Mouse (Mus musculus): ENCODE data around the gene Bdp1. TPM values are rescaled to one million over a fixed set of nuclear protein-coding genes. Genes with fewer than 3 reads are reported as not detected.

Gene Bdp1
- polyA plus RNA-seq (2014; fragmentation: Nextera tagmentation; extraction: Ambion mirVana) = 23.1 and 23.2 TPM in 2 replicates

GRCm38 (mm10) chr13:100103748-100104254 lies at the start of gene Bdp1:
TSS of gene Bdp1 (minus strand) at chr13:100104070.
- H3K36me3 ChIP-seq (ENCODE audit: control insufficient read depth, insufficient read depth, low read length) = no peaks in the 10 kb centered on the region
- peak within 1 kb of the TSS; percentile 65; the same call in 1 of the 2 replicates for H3K27ac ChIP-seq (ENCODE audit: low read depth, low read length)
- peak within 1 kb of the TSS; percentile 63 for H3K4me2 ChIP-seq (ENCODE audit: low read depth)
- no peaks in the 10 kb centered on the region for H3K9me3 ChIP-seq (ENCODE audit: control insufficient read depth, low read length)
- ATAC-seq (ENCODE audit: insufficient read depth, low FRiP score, low TSS enrichment) = peak; percentile 69
- H3K4me1 ChIP-seq (ENCODE audit: control insufficient read depth, insufficient read depth, low read length) = peaks cover 14% of the 10 kb centered on the region; the same call in 1 of the 2 replicates
- H3K9ac ChIP-seq (ENCODE audit: low read length) = peak within 1 kb of the TSS; percentile 81
- peak; percentile 96 for DNase-seq (ENCODE audit: low spot score)
- peak within 1 kb of the TSS; percentile 90 for H3K4me3 ChIP-seq (ENCODE audit: low read depth, low read length)
- under 1% methylated on average over 41 of the region's 44 CpGs for WGBS
- H3K27me3 ChIP-seq (ENCODE audit: control insufficient read depth, insufficient read depth, low read length) = no peaks in the 10 kb centered on the region

- H3K36me3 ChIP-seq (ENCODE audit: control insufficient read depth, insufficient read depth, low read length) = no peaks in the 10 kb centered on the region
- H3K4me3 ChIP-seq (ENCODE audit: low read depth, low read length) = no peak overlapping the region
- no peaks in the 10 kb centered on the region for H3K27me3 ChIP-seq (ENCODE audit: control insufficient read depth, insufficient read depth, low read length)
- WGBS = 68% methylated on average over 1 of the region's 1 CpGs
- H3K9me3 ChIP-seq (ENCODE audit: control insufficient read depth, low read length) = no peaks in the 10 kb centered on the region
- no peak overlapping the region for H3K4me2 ChIP-seq (ENCODE audit: low read depth)
- H3K9ac ChIP-seq (ENCODE audit: low read length) = no peak overlapping the region
- no peak overlapping the region for H3K27ac ChIP-seq (ENCODE audit: low read depth, low read length)
- ATAC-seq (ENCODE audit: insufficient read depth, low FRiP score, low TSS enrichment) (no peak), DNase-seq (ENCODE audit: low spot score) (no peak)
- no peaks in the 10 kb centered on the region for H3K4me1 ChIP-seq (ENCODE audit: control insufficient read depth, insufficient read depth, low read length)
These were observed 48.8 kb upstream of the Bdp1 start for GRCm38 (mm10) chr13:100152659-100153058.

- Histone ChIP-seq H3K27me3 (ENCODE audit: control insufficient read depth, insufficient read depth, low read length) (no peaks in the 10 kb centered on the region), H3K4me2 (ENCODE audit: low read depth) (no peak overlapping the region), H3K36me3 (ENCODE audit: control insufficient read depth, insufficient read depth, low read length) (peaks cover 7% of the 10 kb centered on the region; the same call in 1 of the 2 replicates), H3K4me3 (ENCODE audit: low read depth, low read length) (no peak overlapping the region), H3K4me1 (ENCODE audit: control insufficient read depth, insufficient read depth, low read length) (no peaks in the 10 kb centered on the region), H3K27ac (ENCODE audit: low read depth, low read length) (no peak overlapping the region), H3K9me3 (ENCODE audit: control insufficient read depth, low read length) (no peaks in the 10 kb centered on the region), H3K9ac (ENCODE audit: low read length) (no peak overlapping the region)
- DNase-seq (ENCODE audit: low spot score) = no peak
- ATAC-seq (ENCODE audit: insufficient read depth, low FRiP score, low TSS enrichment) = no peak
- 88% methylated on average over 8 of the region's 8 CpGs for WGBS
These were observed 37.9 kb upstream of the Bdp1 start for GRCm38 (mm10) chr13:100141646-100142314.

GRCm38 (mm10) chr13:100125258-100125643 lies 21.4 kb upstream of the Bdp1 start:
- Histone ChIP-seq H3K27me3 (ENCODE audit: control insufficient read depth, insufficient read depth, low read length) (no peaks in the 10 kb centered on the region), H3K9ac (ENCODE audit: low read length) (peak overlapping the region; percentile 87), H3K4me1 (ENCODE audit: control insufficient read depth, insufficient read depth, low read length) (peaks cover 5% of the 10 kb centered on the region; the same call in 1 of the 2 replicates), H3K4me2 (ENCODE audit: low read depth) (peak overlapping the region; percentile 84), H3K36me3 (ENCODE audit: control insufficient read depth, insufficient read depth, low read length) (no peaks in the 10 kb centered on the region), H3K4me3 (ENCODE audit: low read depth, low read length) (peak overlapping the region; percentile 98), H3K9me3 (ENCODE audit: control insufficient read depth, low read length) (no peaks in the 10 kb centered on the region), H3K27ac (ENCODE audit: low read depth, low read length) (no peak overlapping the region)
- DNase-seq (ENCODE audit: low spot score) (no peak), ATAC-seq (ENCODE audit: insufficient read depth, low FRiP score, low TSS enrichment) (peak; percentile 22; the same call in 1 of the 2 replicates)
- WGBS = 5% methylated on average over 10 of the region's 10 CpGs

GRCm38 (mm10) chr13:100124423-100125257 lies 20.8 kb upstream of the Bdp1 start, which contains the start of gene Smn1:
TSS of gene Smn1 (plus strand) at chr13:100124852.
- H3K4me1 ChIP-seq (ENCODE audit: control insufficient read depth, insufficient read depth, low read length) = peaks cover 5% of the 10 kb centered on the region; the same call in 1 of the 2 replicates
- 0 out of 2 replicates have a peak within 1 kb of the TSS, but pooled peaks have one; percentile 17 for H3K27ac ChIP-seq (ENCODE audit: low read depth, low read length)
- peak within 1 kb of the TSS; percentile 84 for H3K4me2 ChIP-seq (ENCODE audit: low read depth)
- no peaks in the 10 kb centered on the region for H3K36me3 ChIP-seq (ENCODE audit: control insufficient read depth, insufficient read depth, low read length)
- peak within 1 kb of the TSS; percentile 98 for H3K4me3 ChIP-seq (ENCODE audit: low read depth, low read length)
- ATAC-seq (ENCODE audit: insufficient read depth, low FRiP score, low TSS enrichment) (peak; percentile 99), DNase-seq (ENCODE audit: low spot score) (peak; percentile 91)
- H3K9ac ChIP-seq (ENCODE audit: low read length) = peak within 1 kb of the TSS; percentile 87
- H3K27me3 ChIP-seq (ENCODE audit: control insufficient read depth, insufficient read depth, low read length) = no peaks in the 10 kb centered on the region
- H3K9me3 ChIP-seq (ENCODE audit: control insufficient read depth, low read length) = no peaks in the 10 kb centered on the region
- 4% methylated on average over 42 of the region's 42 CpGs for WGBS

- peaks cover 5% of the 10 kb centered on the region; the same call in 1 of the 2 replicates for H3K4me1 ChIP-seq (ENCODE audit: control insufficient read depth, insufficient read depth, low read length)
- peak overlapping the region; percentile 38 for H3K4me2 ChIP-seq (ENCODE audit: low read depth)
- no peak overlapping the region for H3K27ac ChIP-seq (ENCODE audit: low read depth, low read length)
- H3K9ac ChIP-seq (ENCODE audit: low read length) = peak overlapping the region; percentile 87
- H3K9me3 ChIP-seq (ENCODE audit: control insufficient read depth, low read length) = no peaks in the 10 kb centered on the region
- no peak for DNase-seq (ENCODE audit: low spot score)
- no peaks in the 10 kb centered on the region for H3K27me3 ChIP-seq (ENCODE audit: control insufficient read depth, insufficient read depth, low read length)
- WGBS = 88% methylated on average over 3 of the region's 3 CpGs
- H3K4me3 ChIP-seq (ENCODE audit: low read depth, low read length) = no peak overlapping the region
- H3K36me3 ChIP-seq (ENCODE audit: control insufficient read depth, insufficient read depth, low read length) = no peaks in the 10 kb centered on the region
- no peak for ATAC-seq (ENCODE audit: insufficient read depth, low FRiP score, low TSS enrichment)
These were observed 20.1 kb upstream of the Bdp1 start for GRCm38 (mm10) chr13:100123970-100124369.

- peak; percentile 14 for DNase-seq (ENCODE audit: low spot score)
- Histone ChIP-seq H3K27me3 (ENCODE audit: control insufficient read depth, insufficient read depth, low read length) (no peaks in the 10 kb centered on the region), H3K4me1 (ENCODE audit: control insufficient read depth, insufficient read depth, low read length) (0 out of 2 replicates have a peak, but pooled peaks cover 3% of the 10 kb centered on the region), H3K9ac (ENCODE audit: low read length) (no peak overlapping the region), H3K9me3 (ENCODE audit: control insufficient read depth, low read length) (no peaks in the 10 kb centered on the region), H3K4me3 (ENCODE audit: low read depth, low read length) (no peak overlapping the region), H3K27ac (ENCODE audit: low read depth, low read length) (no peak overlapping the region), H3K36me3 (ENCODE audit: control insufficient read depth, insufficient read depth, low read length) (no peaks in the 10 kb centered on the region; the same call in 1 of the 2 replicates), H3K4me2 (ENCODE audit: low read depth) (no peak overlapping the region)
- ATAC-seq (ENCODE audit: insufficient read depth, low FRiP score, low TSS enrichment) = no peak
- 54% methylated on average over 5 of the region's 5 CpGs for WGBS
These were observed 8.5 kb upstream of the Bdp1 start for GRCm38 (mm10) chr13:100112218-100112972.
